Mouse (Mus musculus) CH12.LX (cell line): ENCODE results near the gene Akt3.

Experiments used
- CHD1 ChIP-seq: IDR thresholded peaks from 2 replicates; pipeline ENCODE4 v1.6.1; 2012; ENCODE audit warnings: low read depth, low read length, improper control_type of control experiment, inconsistent platforms
- CTCF ChIP-seq, 2 experiments: IDR thresholded peaks in 1 of 2; conservative IDR thresholded peaks in 1 of 2; 2 replicates each; pipeline ENCODE4 v1.5.1; 2011 to 2012; ENCODE audit warnings: low read depth in 2 of 2, low read length in 2 of 2, improper control_type of control experiment in 1 of 2, inconsistent platforms in 1 of 2, mild to moderate bottlenecking in 1 of 2, moderate library complexity in 1 of 2
- EP300 ChIP-seq: IDR thresholded peaks from 2 replicates; pipeline ENCODE4 v1.6.1; 2011; ENCODE audit warnings: low read length, improper control_type of control experiment
- MAX ChIP-seq: IDR thresholded peaks from 2 replicates; pipeline ENCODE4 v1.6.1; 2011; ENCODE audit warnings: low read length, improper control_type of control experiment
- MXI1 ChIP-seq: IDR thresholded peaks from 2 replicates; pipeline ENCODE4 v1.6.1; 2011; ENCODE audit warnings: mild to moderate bottlenecking, low read depth, low read length, improper control_type of control experiment
- POLR2A ChIP-seq: IDR thresholded peaks from 2 replicates; pipeline ENCODE4 v1.6.1; 2011; ENCODE audit warnings: low read depth, mild to moderate bottlenecking, improper control_type of control experiment, low read length
- SMC3 ChIP-seq: IDR thresholded peaks from 2 replicates; pipeline ENCODE4 v1.6.1; 2011; ENCODE audit warnings: low read depth, low read length, improper control_type of control experiment
- USF1 ChIP-seq: IDR thresholded peaks from 2 replicates; pipeline ENCODE4 v1.6.1; 2014; ENCODE audit warnings: low read depth, mild to moderate bottlenecking, inconsistent platforms, low read length, improper control_type of control experiment
- USF2 ChIP-seq: conservative IDR thresholded peaks from 2 replicates; pipeline ENCODE4 v1.6.1; 2011; ENCODE audit warnings: low read depth, low read length, improper control_type of control experiment

DNA sequence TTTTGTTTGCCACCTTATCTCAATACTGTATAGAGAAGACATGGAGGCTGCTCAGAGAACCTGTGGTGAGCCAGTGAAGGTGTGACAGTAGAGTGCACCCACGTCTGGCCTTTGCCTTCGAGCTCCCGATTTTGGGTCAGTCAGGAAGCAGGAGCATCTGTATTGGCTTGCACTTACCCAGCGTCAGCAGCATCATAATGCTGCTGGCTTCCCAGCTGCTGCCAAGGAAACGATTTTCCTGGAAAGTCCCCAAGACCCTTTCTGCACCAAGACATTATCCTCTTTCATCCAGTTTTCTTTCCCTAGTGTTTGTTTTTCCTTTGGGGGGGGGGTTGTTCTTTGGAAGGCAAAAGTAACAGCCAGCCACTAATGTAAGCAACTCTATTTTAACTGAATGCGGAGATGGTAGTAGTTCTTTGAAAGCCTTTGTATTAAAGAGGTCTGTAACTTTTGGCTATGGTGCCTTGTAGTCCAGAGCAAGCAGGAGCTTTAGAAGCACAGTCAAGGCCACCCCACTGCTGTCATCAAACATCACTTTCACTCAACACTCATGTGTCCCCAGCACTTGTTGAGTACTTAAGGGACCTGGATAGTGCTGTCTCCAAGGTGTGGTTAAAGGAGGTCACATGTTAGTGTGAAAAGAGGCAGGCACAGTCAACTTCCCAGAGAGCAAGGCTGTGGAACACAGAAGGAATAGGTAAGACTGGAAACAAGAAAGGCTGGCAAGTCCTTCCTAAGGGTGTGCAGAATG is 270.8 kb downstream of the Akt3 start:
- TF ChIP-seq CTCF (conservative IDR thresholded peaks at IDR 0.05 in 1 of 2, IDR thresholded peaks at IDR 0.05 in 1 of 2; ENCODE audit: low read depth in 2 of 2, low read length in 2 of 2) (no peak), POLR2A (no peak), CHD1 (no peak), MAX (no peak), USF1 (no peak), EP300 (no peak), MXI1 (no peak), SMC3 (no peak), USF2 (no peak)
